Mouse (Mus musculus): Measurements from ENCODE around the gene Cnfn. TPM values are rescaled to one million over a fixed set of nuclear protein-coding genes. Genes with fewer than 3 reads are reported as not detected.

Gene Cnfn
- polyA plus RNA-seq, 1 experiment from 2014 or later = not detected

DNA sequence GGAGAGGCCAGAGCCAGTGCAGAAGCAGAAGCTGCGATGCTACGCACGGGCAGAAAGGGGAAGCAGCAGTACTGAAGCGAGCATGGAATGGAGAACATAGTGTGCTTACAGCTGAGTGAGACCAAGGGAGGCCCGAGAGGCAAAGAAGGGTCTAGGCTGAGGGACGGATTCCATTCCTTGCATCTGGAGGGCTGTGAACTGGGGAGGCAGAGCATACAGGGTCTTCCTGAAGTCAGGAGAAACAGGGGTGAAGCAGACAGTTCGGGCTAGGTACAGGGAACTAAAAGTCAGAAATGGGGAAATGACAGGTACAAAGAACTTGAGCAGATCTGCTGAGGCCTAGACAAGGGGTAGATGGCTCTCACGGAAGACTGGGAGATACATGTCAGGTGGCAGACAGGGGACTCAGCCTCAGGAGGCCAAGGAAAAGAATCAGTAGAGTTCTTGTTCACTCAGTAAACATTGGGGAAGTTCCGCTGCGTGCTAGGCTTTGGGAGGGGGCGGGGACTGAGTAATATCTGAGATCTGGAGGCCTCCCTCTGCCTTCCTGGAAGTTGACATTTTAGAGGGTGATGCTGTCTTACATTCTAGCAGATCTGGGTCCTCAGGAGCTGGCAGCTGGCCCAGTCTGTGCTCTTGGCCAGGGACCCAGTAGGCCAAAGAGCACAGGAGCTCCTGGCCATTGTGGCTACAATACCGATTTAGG, 16.5 kb upstream of the Cnfn start:
- Histone ChIP-seq H3K4me3 (no peak overlapping the region), H3K27me3 (replicated peaks) (no peaks in the 10 kb centered on the region), H3K9ac (no peak overlapping the region), H3K9me3 (no peaks in the 10 kb centered on the region), H3K4me1 (peaks cover 12% of the 10 kb centered on the region), H3K27ac (0 out of 2 replicates have a peak overlapping the region, but pooled peaks have one; percentile 2), H3K36me3 (replicated peaks) (peaks cover 13% of the 10 kb centered on the region), H3K4me2 (no peak overlapping the region)
- whole genome bisulfite sequencing = 81% methylated on average over 12 of the region's 12 CpGs
- no peak for ATAC-seq (replicated peaks)

DNA sequence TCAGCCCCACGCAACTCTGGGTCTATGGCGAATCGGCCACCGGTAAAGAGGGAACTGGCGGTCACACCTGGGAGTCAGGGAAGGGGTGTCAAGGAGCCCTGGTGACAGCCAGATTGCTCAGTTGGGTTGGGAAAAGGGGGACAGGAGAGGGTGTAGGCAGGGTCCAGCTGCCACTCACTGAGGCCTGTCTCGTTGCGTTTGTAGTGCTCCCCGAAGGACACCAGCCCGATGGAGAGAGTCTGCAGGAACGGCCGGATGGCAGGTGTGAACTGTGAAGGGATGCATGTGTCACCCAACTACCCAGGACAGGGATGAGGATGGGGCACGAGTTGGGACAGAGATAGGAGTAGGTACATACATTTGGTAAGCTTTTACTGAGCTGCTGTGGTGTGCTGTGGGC, 15.7 kb upstream of the Cnfn start:
- Histone ChIP-seq H3K27ac (no peak overlapping the region), H3K9me3 (no peaks in the 10 kb centered on the region), H3K4me1 (peaks cover 7% of the 10 kb centered on the region), H3K4me2 (no peak overlapping the region), H3K9ac (no peak overlapping the region), H3K27me3 (replicated peaks) (peaks cover 6% of the 10 kb centered on the region; the same call in 1 of the 2 replicates), H3K36me3 (replicated peaks) (peaks cover 13% of the 10 kb centered on the region), H3K4me3 (no peak overlapping the region)
- WGBS = 90% methylated on average over 12 of the region's 12 CpGs
- no peak for ATAC-seq (replicated peaks)

DNA sequence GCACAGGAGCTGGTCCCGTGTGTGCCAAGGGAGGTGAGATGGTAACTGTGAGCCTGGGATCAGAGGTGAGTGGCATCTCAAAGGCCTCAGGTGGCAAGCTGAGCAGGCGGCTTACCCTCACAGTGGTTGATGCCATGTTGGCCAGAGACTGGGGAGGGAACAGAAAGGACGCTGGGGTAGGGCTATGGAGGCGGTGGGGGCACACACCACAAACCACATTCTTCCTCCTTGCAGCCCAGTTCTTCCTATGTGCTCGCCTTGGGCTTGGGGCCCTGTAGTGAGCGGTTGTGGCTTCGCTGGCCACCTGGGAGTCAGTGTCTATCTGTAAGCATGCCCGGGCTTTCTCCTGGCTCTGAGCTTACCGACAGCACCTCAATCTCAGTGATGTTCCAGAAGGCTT, 15.3 kb upstream of the Cnfn start:
- no peak overlapping the region for H3K4me3 ChIP-seq
- no peak overlapping the region for H3K4me2 ChIP-seq
- ATAC-seq (replicated peaks) = no peak
- H3K9ac ChIP-seq = no peak overlapping the region
- H3K9me3 ChIP-seq = no peaks in the 10 kb centered on the region
- H3K27ac ChIP-seq = no peak overlapping the region
- peaks cover 5% of the 10 kb centered on the region for H3K4me1 ChIP-seq
- H3K36me3 ChIP-seq (replicated peaks) = peaks cover 13% of the 10 kb centered on the region
- WGBS = 89% methylated on average over 9 of the region's 9 CpGs
- H3K27me3 ChIP-seq (replicated peaks) = peaks cover 7% of the 10 kb centered on the region; the same call in 1 of the 2 replicates

DNA sequence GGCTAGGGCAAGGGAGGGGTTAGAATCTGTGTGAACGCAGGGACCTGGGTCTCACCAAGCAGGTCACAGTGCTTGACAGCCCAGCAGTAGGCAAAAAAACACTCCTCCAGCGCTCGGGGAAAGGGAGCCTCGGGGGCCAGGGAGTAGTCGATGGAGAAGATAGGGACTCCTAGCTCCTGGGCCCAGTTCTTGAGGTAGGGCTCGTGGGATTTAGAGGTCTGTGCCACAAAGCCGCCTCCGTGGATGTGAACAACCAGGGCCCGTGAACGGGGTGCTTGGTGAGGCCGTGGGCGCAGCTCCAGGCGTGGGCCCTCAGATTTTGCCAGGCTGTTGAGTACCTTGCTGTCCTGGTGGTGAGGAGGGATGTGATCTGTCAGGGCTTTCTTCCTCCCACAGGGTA, 14.8 kb upstream of the Cnfn start:
- Histone ChIP-seq H3K27ac (no peak overlapping the region), H3K36me3 (replicated peaks) (peaks cover 13% of the 10 kb centered on the region), H3K9me3 (no peaks in the 10 kb centered on the region), H3K27me3 (replicated peaks) (peaks cover 7% of the 10 kb centered on the region; the same call in 1 of the 2 replicates), H3K4me1 (peaks cover 7% of the 10 kb centered on the region), H3K9ac (no peak overlapping the region), H3K4me2 (no peak overlapping the region), H3K4me3 (no peak overlapping the region)
- ATAC-seq (replicated peaks) = no peak
- WGBS = 93% methylated on average over 13 of the region's 13 CpGs

DNA sequence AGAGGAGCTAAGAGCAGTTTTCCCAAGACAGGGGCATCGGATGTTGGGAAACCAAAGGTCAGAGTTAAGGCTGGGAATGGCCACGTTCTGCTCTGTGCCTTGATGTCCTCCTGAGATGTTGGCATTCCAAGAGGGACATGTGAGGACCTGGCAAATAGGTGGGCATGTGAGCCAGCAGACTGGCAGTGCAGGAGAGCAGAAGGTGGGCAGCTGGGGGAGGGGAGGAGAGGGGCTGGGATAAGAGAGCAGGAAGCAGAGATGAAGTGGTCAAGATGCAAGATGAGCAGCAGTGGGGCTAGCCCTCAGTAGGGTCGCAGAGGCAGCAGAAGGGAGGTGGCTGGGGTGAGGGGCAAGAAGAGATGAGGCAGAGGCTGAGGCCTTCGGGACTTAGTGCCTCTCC, 14.4 kb upstream of the Cnfn start:
- no peaks in the 10 kb centered on the region for H3K9me3 ChIP-seq
- ATAC-seq (replicated peaks) = no peak
- WGBS = 83% methylated on average over 4 of the region's 4 CpGs
- H3K4me3 ChIP-seq = no peak overlapping the region
- H3K27ac ChIP-seq = no peak overlapping the region
- peaks cover 7% of the 10 kb centered on the region; the same call in 1 of the 2 replicates for H3K27me3 ChIP-seq (replicated peaks)
- no peak overlapping the region for H3K4me2 ChIP-seq
- H3K4me1 ChIP-seq = peaks cover 11% of the 10 kb centered on the region
- peaks cover 13% of the 10 kb centered on the region for H3K36me3 ChIP-seq (replicated peaks)
- H3K9ac ChIP-seq = no peak overlapping the region

DNA sequence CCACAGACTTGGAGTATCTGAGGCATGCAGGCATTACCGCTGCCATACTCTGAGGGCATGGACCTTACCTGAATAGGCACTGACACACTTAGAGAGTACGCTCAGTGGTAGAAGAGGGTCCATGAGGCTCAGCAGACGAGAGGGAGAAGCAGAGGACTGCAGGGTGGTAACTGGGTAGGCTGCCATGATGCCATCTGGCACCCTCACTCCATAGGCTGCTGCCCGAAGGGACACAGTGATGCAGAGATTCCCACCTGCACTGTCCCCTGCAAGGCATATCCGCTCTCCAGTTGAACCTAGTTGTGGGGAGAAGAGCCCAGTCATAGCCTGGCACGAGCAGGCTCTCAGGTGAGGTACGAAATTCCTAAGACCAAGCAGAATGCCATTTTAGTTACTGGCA, 13.9 kb upstream of the Cnfn start:
- ATAC-seq (replicated peaks) = no peak
- Histone ChIP-seq H3K27ac (no peak overlapping the region), H3K4me2 (no peak overlapping the region), H3K36me3 (replicated peaks) (peaks cover 13% of the 10 kb centered on the region), H3K4me3 (no peak overlapping the region), H3K27me3 (replicated peaks) (peaks cover 7% of the 10 kb centered on the region; the same call in 1 of the 2 replicates), H3K9ac (no peak overlapping the region), H3K9me3 (no peaks in the 10 kb centered on the region), H3K4me1 (peaks cover 12% of the 10 kb centered on the region)
- WGBS = 92% methylated on average over 7 of the region's 7 CpGs

DNA sequence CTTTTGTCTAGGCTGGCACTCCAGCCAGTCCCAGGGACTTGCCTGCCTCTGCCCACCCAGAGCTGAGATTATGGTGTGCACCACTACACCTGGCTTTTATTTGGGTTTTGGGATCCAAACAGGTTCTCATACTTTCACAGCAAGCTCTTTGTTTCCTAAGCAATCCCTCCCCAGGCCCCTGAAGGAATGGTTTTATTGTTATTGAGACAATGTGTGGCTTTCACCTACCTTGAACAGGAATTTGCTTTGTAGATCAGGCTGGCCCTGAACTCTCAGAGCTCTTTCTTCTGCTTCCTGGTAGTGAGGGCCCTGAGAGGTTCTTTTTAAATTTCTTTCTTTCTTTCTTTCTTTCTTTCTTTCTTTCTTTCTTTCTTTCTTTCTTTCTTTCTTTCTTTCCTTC, 13.0 kb upstream of the Cnfn start:
- Histone ChIP-seq H3K4me1 (peaks cover 12% of the 10 kb centered on the region), H3K4me2 (no peak overlapping the region), H3K36me3 (replicated peaks) (peaks cover 8% of the 10 kb centered on the region; the same call in 1 of the 2 replicates), H3K9me3 (no peaks in the 10 kb centered on the region), H3K4me3 (no peak overlapping the region), H3K9ac (no peak overlapping the region), H3K27ac (no peak overlapping the region), H3K27me3 (replicated peaks) (peaks cover 7% of the 10 kb centered on the region; the same call in 1 of the 2 replicates)
- ATAC-seq (replicated peaks) = no peak

DNA sequence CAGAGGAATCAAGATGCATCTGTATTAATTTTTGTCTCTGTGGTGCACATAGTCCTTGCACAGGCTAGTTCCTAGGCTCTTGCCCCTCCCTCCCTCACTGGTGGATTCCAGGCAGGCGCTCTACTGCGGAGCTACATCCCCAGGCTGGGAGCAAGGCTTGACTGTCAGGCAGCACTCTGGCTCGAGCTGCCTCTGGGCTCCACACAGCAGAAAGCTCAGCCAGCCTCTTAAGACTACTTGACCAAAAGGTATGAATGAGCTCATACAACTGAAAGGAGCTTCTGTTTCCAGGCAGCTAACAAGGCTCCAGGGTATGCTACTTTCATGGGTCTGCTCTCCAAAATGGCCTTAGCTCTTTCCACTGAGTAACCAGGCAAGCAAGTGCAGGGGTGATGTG, 11.8 kb upstream of the Cnfn start:
- peaks cover 7% of the 10 kb centered on the region; the same call in 1 of the 2 replicates for H3K27me3 ChIP-seq (replicated peaks)
- H3K9ac ChIP-seq = no peak overlapping the region
- H3K4me3 ChIP-seq = no peak overlapping the region
- H3K9me3 ChIP-seq = no peaks in the 10 kb centered on the region
- 29% methylated on average over 3 of the region's 3 CpGs for WGBS
- H3K27ac ChIP-seq = no peak overlapping the region
- H3K36me3 ChIP-seq (replicated peaks) = peaks cover 5% of the 10 kb centered on the region; the same call in 1 of the 2 replicates
- H3K4me2 ChIP-seq = no peak overlapping the region
- ATAC-seq (replicated peaks) = no peak
- peaks cover 22% of the 10 kb centered on the region for H3K4me1 ChIP-seq

DNA sequence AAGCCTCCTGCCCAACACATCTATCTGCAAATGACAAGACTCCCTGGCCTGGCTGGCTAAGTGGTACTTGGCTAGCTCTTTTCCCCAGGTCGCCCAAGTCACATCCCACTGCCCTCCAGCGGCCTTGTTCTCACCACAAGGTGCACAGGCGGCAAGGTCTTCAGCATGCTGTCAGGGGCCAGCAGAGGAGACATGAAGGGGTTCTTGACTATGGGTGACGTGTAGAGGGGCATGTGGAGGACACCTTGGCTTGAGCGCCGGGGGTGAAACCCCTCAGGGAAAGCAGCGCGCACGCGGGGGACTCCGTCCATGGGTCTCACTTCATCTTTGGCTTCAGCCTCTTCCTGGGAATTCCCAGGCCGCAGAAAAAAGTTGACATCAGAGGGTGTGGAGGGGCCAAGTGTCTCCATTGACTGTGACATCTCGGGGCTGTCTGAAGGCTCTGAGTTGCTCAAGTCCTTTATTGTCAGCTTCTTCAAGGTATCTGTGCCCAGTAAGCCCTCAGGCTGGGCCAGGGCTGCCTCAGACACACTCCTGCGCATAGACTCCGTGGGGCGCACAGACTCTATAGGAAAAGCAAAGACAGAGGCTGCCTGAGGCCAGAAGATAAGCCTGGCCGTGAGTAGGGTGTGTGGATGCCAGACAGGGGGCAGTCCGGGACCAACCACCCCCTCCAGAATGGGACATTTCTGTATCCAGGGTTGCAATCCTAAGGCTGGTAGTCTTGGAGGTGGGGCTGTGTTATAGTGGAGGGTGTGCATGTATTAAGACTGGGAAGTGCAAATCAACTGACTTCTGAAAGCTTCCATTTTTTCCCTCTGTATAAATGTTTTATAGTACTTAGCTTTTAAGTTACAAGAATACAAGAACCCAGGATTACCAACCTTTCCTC, 11.1 kb upstream of the Cnfn start:
- peaks cover 24% of the 10 kb centered on the region for H3K4me1 ChIP-seq
- no peak overlapping the region for H3K9ac ChIP-seq
- H3K4me3 ChIP-seq = no peak overlapping the region
- ATAC-seq (replicated peaks) = no peak
- no peak overlapping the region for H3K4me2 ChIP-seq
- H3K27me3 ChIP-seq (replicated peaks) = peaks cover 7% of the 10 kb centered on the region; the same call in 1 of the 2 replicates
- 60% methylated on average over 18 of the region's 18 CpGs for WGBS
- no peak overlapping the region for H3K27ac ChIP-seq
- H3K36me3 ChIP-seq (replicated peaks) = peaks cover 5% of the 10 kb centered on the region; the same call in 1 of the 2 replicates
- no peaks in the 10 kb centered on the region for H3K9me3 ChIP-seq

DNA sequence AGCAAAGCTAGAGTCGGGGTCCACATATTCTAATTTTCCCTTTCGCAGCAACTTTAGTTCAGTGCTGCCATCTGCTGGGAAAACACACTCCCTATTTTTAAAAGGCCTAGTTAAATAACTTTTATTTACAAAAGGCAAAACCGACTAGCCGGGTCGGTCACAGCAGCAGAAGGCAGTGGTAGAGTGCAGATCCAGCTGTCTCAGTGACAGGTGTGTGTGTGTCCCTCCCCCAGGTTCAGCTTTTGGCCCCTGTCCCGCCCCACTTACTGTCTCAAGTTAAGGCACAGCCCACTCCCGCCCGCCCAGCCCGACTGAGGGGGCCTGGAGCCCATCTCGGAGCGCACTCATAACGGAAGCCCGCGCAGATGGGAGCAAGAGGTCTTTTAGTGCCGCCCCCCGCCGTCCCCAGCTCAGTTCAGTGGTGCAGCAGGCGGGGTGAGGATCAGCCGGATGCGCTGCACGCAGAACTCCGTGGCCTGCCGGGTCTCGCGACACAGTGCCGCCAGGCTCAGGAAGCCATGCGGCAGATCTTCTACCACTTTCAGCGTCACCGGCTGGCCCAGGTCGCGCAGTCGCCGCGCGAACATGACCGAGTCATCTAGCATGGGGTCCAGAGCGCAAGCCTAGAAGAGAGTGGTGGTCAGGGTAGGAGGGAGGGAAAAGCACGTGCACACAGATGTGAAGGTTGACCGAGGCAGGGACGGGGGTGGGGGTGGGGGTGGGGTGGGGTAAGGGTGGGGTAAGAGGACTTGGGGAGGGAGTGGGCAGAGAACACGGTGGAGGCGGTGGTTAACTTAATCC, 10.2 kb upstream of the Cnfn start:
- H3K27ac ChIP-seq = no peak overlapping the region
- peaks cover 7% of the 10 kb centered on the region; the same call in 1 of the 2 replicates for H3K27me3 ChIP-seq (replicated peaks)
- ATAC-seq (replicated peaks) = peak; percentile 34
- H3K36me3 ChIP-seq (replicated peaks) = peaks cover 5% of the 10 kb centered on the region; the same call in 1 of the 2 replicates
- peak overlapping the region; percentile 20 for H3K4me3 ChIP-seq
- peak overlapping the region; percentile 54 for H3K4me2 ChIP-seq
- H3K4me1 ChIP-seq = peaks cover 24% of the 10 kb centered on the region
- no peaks in the 10 kb centered on the region for H3K9me3 ChIP-seq
- WGBS = 2% methylated on average over 40 of the region's 42 CpGs
- H3K9ac ChIP-seq = peak overlapping the region; percentile 28; the same call in 1 of the 2 replicates

DNA sequence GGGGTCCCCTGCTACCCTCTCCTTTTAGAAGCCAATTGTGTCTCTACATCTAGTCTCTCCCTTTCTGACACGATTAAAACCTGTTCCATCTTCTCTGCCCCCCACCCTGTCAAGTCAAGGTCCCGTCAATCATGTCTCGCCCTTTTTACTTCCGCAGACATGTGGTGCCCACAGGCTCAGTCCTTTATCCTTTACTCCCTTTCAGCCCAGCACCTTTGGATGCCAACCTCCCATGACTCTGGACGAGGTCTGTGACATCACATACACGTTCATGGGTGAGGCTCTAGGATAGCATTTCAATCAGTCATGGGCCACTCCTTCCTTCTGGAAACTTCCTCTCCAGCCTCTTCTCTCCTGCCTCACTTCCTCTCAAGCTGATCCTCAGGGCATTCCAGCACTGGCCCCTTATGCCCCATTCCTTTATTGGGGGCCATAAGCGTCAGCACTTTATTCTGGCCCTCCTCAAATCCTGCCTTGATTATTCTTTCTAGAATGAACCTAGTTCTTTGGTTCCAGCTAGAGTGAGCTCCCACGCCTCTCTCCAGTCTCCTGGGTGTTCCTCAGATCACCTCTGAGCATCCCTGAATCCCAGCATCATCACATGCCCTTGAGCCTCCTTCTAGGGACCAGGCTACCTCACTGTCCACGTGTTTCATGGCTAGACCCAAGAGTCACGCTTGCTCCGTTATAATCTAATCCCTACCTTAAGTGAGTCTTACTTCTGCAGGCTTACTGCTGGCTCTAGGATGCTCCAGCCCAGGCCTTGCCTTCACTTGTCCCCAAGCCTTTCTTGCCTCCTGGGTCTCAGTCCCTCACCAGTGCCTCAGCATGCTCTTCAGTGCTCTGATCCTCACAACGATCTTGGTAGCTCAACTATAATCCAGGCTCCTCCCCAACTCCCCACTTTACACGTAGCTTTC, 8.9 kb upstream of the Cnfn start:
- no peak for ATAC-seq (replicated peaks)
- peaks cover 4% of the 10 kb centered on the region; the same call in 1 of the 2 replicates for H3K36me3 ChIP-seq (replicated peaks)
- 86% methylated on average over 13 of the region's 13 CpGs for WGBS
- no peak overlapping the region for H3K9ac ChIP-seq
- H3K4me1 ChIP-seq = peaks cover 24% of the 10 kb centered on the region
- no peak overlapping the region for H3K27ac ChIP-seq
- no peak overlapping the region for H3K4me2 ChIP-seq
- no peaks in the 10 kb centered on the region for H3K9me3 ChIP-seq
- H3K4me3 ChIP-seq = no peak overlapping the region
- H3K27me3 ChIP-seq (replicated peaks) = peaks cover 7% of the 10 kb centered on the region; the same call in 1 of the 2 replicates

Measured in midbrain, embryonic 15.5 days (tissue).